Mouse (Mus musculus) embryonic facial prominence, embryonic 11.5 days (tissue): ENCODE data around the gene Gatb. TPM values are rescaled to one million over a fixed set of nuclear protein-coding genes. Genes with fewer than 3 reads are reported as not detected.

Experiments used
- ATAC-seq: fragments of 200-750 bp; cut with Nextera tagmentation; replicated peaks from 2 replicates; pipeline ENCODE4 v1.8.0; 2017; ENCODE audit warnings: low read depth; ENCODE audit not compliant: insufficient number of reproducible peaks, low FRiP score, low TSS enrichment
- DNase-seq: peaks from one replicate; pipeline ENCODE4 v3.0.0-alpha.2; 2015; ENCODE audit warnings: low spot score
- H3K27ac ChIP-seq: fragments of 300-500 bp; sonication (generic); replicated peaks from 2 replicates; pipeline ENCODE4 v1.5.1; 2014; ENCODE audit warnings: mild to moderate bottlenecking, low read depth, low read length, control low read depth
- H3K27me3 ChIP-seq: fragments of 300-500 bp; sonication (generic); 2 replicates; pipeline ENCODE4 v1.6.1; 2014; ENCODE audit warnings: mild to moderate bottlenecking, low read length, moderate library complexity, mixed read lengths; ENCODE audit not compliant: control insufficient read depth, insufficient read depth
- H3K36me3 ChIP-seq: fragments of 300-500 bp; sonication (generic); replicated peaks from 2 replicates; pipeline ENCODE4 v1.6.1; 2014; ENCODE audit warnings: low read depth, mild to moderate bottlenecking, low read length, moderate library complexity, mixed read lengths; ENCODE audit not compliant: control insufficient read depth, insufficient read depth
- H3K4me1 ChIP-seq: fragments of 300-500 bp; sonication (generic); 2 replicates; pipeline ENCODE4 v1.6.1; 2014; ENCODE audit warnings: low read length, mixed read lengths; ENCODE audit not compliant: control insufficient read depth, insufficient read depth
- H3K4me2 ChIP-seq: fragments of 300-500 bp; sonication (generic); 2 replicates; pipeline ENCODE4 v1.6.1; 2014; ENCODE audit warnings: low read depth, mild to moderate bottlenecking, control low read depth, low read length, moderate library complexity
- H3K4me3 ChIP-seq: fragments of 300-500 bp; sonication (generic); 2 replicates; pipeline ENCODE4 v1.5.1; 2014; ENCODE audit warnings: low read depth, low read length, control low read depth
- H3K9ac ChIP-seq: fragments of 300-500 bp; sonication (generic); replicated peaks from 2 replicates; pipeline ENCODE4 v1.6.1; 2014; ENCODE audit warnings: mild to moderate bottlenecking, control low read depth, low read length
- H3K9me3 ChIP-seq: fragments of 300-500 bp; sonication (generic); replicated peaks from 2 replicates; pipeline ENCODE4 v1.6.1; 2016; ENCODE audit warnings: mild to moderate bottlenecking, low read length, inconsistent platforms, mixed read lengths; ENCODE audit not compliant: control insufficient read depth
- WGBS: fragments of 180-500 bp; shearing (Covaris S2); extraction: QIAGEN DNeasy Blood & Tissue Kit; methylation state at CpG from one replicate; pipeline ENCODE4 v1.1.7; 2014; 5-methylcytosine and 5-hydroxymethylcytosine counted together
- polyA plus RNA-seq: library from polyadenylated mRNA; unstranded; fragments of >200 nt; fragmentation: Nextera tagmentation; extraction: Ambion mirVana; gene quantifications from 2 replicates; pipeline ENCODE4 v1.2.1, GENCODE M21; 2014

Gene Gatb
- polyA plus RNA-seq, 1 experiment from 2014 or later, result 28.0 TPM

- WGBS, result 87% methylated on average over 5 of the region's 5 CpGs
- Histone ChIP-seq H3K4me1 (no peaks in the 10 kb centered on the region), H3K9me3 (no peaks in the 10 kb centered on the region), H3K4me2 (no peak overlapping the region), H3K36me3 (no peaks in the 10 kb centered on the region), H3K4me3 (no peak overlapping the region), H3K27ac (no peak overlapping the region), H3K9ac (no peak overlapping the region), H3K27me3 (no peaks in the 10 kb centered on the region)
- ATAC-seq (no peak), DNase-seq (no peak)
Observed at GRCm38 (mm10) chr3:85679960-85680359, 106.0 kb downstream of the Gatb start.

- no peaks in the 10 kb centered on the region for H3K4me1 ChIP-seq
- ATAC-seq, result no peak
- H3K27me3 ChIP-seq, result no peaks in the 10 kb centered on the region
- no peak overlapping the region for H3K4me3 ChIP-seq
- H3K9ac ChIP-seq, result no peak overlapping the region
- no peaks in the 10 kb centered on the region for H3K36me3 ChIP-seq
- no peak overlapping the region for H3K4me2 ChIP-seq
- no peaks in the 10 kb centered on the region for H3K9me3 ChIP-seq
- no peak for DNase-seq
- H3K27ac ChIP-seq, result no peak overlapping the region
- 80% methylated on average over 7 of the region's 7 CpGs for WGBS
Observed at GRCm38 (mm10) chr3:85681136-85681535, 107.2 kb downstream of the Gatb start.

DNA sequence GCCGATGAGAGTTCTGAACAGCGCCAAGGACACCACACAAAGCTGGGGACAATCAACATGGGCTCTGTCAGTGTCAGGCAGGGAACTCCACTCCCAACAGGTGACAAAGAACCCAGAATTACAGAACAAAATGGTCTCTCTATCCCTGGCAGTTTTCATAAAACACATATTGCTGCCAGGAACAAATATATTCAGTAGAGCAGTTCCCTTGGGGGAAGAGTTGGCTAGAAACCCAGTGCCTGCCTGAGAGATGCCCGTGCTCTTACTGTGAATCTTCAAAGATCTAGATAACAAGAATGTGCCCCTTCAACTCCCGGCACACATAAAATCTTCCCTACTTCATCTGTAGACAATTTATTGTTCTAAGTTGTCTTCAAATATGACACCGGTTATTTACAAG, 109.7 kb downstream of the Gatb start:
- Histone ChIP-seq H3K9me3 (no peaks in the 10 kb centered on the region), H3K27me3 (no peaks in the 10 kb centered on the region), H3K4me2 (no peak overlapping the region), H3K4me1 (no peaks in the 10 kb centered on the region), H3K27ac (no peak overlapping the region), H3K9ac (no peak overlapping the region), H3K4me3 (no peak overlapping the region), H3K36me3 (no peaks in the 10 kb centered on the region)
- DNase-seq (no peak), ATAC-seq (no peak)
- WGBS, result 89% methylated on average over 5 of the region's 5 CpGs

DNA sequence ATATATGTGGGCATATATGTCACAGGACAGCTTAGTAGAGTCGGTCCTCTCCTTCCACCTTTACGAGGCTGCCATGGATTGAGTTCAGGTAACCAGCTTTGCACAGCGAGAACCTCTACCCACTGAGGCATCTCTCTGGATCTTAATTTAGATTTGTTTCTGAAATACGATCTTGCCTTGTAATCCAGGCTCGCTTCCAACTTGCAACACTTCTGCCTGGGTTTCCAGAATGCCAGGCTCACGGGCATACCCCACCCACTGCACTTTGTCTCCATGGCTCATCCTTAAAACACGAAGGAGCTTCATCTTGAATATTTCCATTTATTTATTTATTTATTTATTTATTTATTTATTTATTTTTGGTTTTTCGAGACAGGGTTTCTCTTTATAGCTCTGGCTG, 111.4 kb downstream of the Gatb start:
- DNase-seq (no peak), ATAC-seq (no peak)
- Histone ChIP-seq H3K4me3 (no peak overlapping the region), H3K36me3 (no peaks in the 10 kb centered on the region), H3K9me3 (no peaks in the 10 kb centered on the region), H3K4me2 (no peak overlapping the region), H3K27ac (no peak overlapping the region), H3K9ac (no peak overlapping the region), H3K27me3 (no peaks in the 10 kb centered on the region), H3K4me1 (no peaks in the 10 kb centered on the region)
- 86% methylated on average over 8 of the region's 8 CpGs for WGBS

DNA sequence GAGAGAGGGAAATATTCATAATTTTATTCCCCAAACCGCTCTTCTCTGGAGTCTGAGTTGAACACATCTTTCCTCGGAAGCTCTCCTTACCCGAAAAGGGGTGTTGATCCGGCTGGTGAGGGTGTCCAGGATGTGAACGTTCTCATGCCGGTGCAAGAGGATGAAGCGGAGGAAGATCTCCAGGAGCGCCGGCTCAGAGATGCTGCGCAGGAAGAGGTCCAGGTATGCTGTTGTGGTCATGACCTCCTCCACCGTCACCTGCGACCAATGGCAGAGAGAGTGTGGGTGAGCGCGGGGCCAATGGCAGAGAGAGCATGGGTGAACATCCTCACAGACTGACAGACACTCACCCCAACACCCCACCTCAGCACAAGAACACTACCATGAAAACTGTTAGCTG, 114.4 kb downstream of the Gatb start:
- Histone ChIP-seq H3K9ac (no peak overlapping the region), H3K27me3 (no peaks in the 10 kb centered on the region), H3K36me3 (no peaks in the 10 kb centered on the region), H3K4me1 (no peaks in the 10 kb centered on the region), H3K4me3 (no peak overlapping the region), H3K9me3 (no peaks in the 10 kb centered on the region), H3K4me2 (no peak overlapping the region), H3K27ac (no peak overlapping the region)
- 93% methylated on average over 14 of the region's 14 CpGs for WGBS
- no peak for ATAC-seq
- no peak for DNase-seq

DNA sequence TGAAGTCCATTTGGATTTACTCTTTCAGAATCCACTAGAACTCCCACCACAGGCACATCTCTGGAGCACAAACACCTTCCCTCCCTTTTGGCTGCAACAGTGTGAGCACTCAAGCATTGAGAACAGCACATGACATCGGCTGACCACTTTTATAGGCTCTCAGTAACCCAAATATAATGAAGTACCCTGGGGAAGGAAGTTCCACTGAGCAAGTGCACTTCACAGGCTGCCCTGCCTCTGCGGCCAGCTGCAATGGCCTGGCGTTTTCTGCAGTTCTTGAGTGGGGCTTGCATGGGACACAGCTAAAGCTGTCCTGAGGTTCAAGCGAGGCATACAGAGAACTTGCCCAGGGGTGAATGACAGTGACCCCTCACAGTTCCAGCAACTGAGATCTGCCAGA, 117.2 kb downstream of the Gatb start:
- no peaks in the 10 kb centered on the region for H3K9me3 ChIP-seq
- H3K36me3 ChIP-seq, result no peaks in the 10 kb centered on the region
- ATAC-seq, result no peak
- no peak overlapping the region for H3K27ac ChIP-seq
- no peak overlapping the region for H3K9ac ChIP-seq
- no peak for DNase-seq
- 70% methylated on average over 4 of the region's 4 CpGs for WGBS
- no peak overlapping the region for H3K4me3 ChIP-seq
- no peaks in the 10 kb centered on the region for H3K27me3 ChIP-seq
- H3K4me2 ChIP-seq, result no peak overlapping the region
- no peaks in the 10 kb centered on the region for H3K4me1 ChIP-seq

DNA sequence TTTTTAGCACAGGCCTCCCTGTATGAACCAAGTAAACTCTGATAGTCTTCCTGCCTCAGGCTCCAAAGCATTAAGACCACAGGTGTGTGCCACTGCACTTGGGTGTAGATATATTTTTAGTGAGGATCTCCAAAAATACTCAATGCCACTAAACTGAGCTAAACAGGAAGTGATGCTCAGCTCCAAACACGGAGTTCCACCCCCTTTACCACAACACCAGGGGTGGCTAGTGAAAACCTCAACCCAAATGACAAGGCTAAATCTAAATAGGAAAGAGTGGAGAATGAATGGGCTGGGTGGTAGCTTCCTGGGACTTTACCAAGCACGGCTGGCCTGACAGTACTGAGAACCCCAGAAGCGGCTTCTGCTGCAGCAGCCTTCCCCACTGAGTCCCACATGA, 119.1 kb downstream of the Gatb start:
- Histone ChIP-seq H3K9me3 (no peaks in the 10 kb centered on the region), H3K36me3 (no peaks in the 10 kb centered on the region), H3K4me3 (no peak overlapping the region), H3K4me2 (no peak overlapping the region), H3K9ac (no peak overlapping the region), H3K27ac (no peak overlapping the region), H3K27me3 (no peaks in the 10 kb centered on the region), H3K4me1 (no peaks in the 10 kb centered on the region)
- no peak for ATAC-seq
- WGBS, result 43% methylated on average over 3 of the region's 3 CpGs
- no peak for DNase-seq

DNA sequence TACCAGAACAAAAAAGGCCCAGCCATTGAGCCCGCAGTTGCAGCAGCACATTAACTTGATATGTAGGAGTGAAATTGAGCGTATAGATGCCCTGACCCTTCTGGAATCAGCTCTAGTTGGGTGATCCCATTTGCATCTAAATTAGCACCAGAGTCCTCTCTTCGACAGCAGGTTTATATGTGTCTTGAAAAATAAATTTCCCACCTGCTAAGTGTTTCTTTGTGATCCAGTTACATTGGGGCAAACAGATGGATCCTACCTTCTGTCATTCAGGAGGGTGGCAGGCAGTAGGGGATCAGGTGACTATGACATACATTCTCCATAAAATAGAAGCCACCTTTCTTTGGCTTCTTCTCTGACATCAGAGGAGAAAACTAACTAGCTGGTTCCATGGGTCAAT, 121.1 kb downstream of the Gatb start:
- Histone ChIP-seq H3K36me3 (no peaks in the 10 kb centered on the region), H3K27me3 (no peaks in the 10 kb centered on the region), H3K9ac (no peak overlapping the region), H3K4me1 (no peaks in the 10 kb centered on the region), H3K4me3 (no peak overlapping the region), H3K4me2 (no peak overlapping the region), H3K9me3 (no peaks in the 10 kb centered on the region), H3K27ac (no peak overlapping the region)
- ATAC-seq (no peak), DNase-seq (no peak)
- 78% methylated on average over 3 of the region's 3 CpGs for WGBS

DNA sequence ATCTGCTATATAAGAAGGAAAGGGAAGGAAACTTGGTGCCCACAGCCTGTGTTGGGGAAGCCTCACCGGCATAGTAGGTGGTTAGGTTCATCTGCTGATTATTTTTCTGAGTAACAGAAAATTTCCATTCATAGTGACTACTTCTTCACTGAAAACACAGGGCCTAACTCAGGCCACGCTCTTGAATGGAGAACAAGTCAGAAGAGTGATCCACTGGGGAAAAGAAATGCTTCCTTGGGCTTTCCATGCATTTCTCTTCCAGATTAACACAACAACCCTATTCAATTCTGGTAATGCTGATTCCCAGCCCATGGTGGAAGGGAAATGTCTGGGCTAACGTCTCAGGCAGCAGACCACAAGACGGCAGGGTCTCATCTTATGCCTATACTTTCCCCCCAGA, 124.6 kb downstream of the Gatb start:
- 82% methylated on average over 4 of the region's 4 CpGs for WGBS
- H3K9ac ChIP-seq, result no peak overlapping the region
- H3K9me3 ChIP-seq, result no peaks in the 10 kb centered on the region
- no peaks in the 10 kb centered on the region for H3K27me3 ChIP-seq
- H3K4me3 ChIP-seq, result no peak overlapping the region
- no peak overlapping the region for H3K27ac ChIP-seq
- DNase-seq, result no peak
- no peak for ATAC-seq
- no peaks in the 10 kb centered on the region for H3K36me3 ChIP-seq
- no peaks in the 10 kb centered on the region for H3K4me1 ChIP-seq
- H3K4me2 ChIP-seq, result no peak overlapping the region
